Mouse (Mus musculus) T-helper 1 cell (primary cell): ENCODE measurements around the gene Phf23.

ENCODE experiments used
- in situ Hi-C: fragments of 300-600 bp; cut with MboI, MseI; formaldehyde crosslinking; loops from one replicate; pipeline ENCODE4 v1.15.1; 2025; ENCODE audit warnings: high pct_unique_total_duplicates

Phf23 gene

GRCm38 (mm10) chr11:70020022-70020631, 24.6 kb downstream of the Phf23 start:
- in situ Hi-C loops = no loop called here

GRCm38 (mm10) chr11:70020731-70021263, 25.2 kb downstream of the Phf23 start:
- in situ Hi-C loops = no loop called here

- in situ Hi-C loops = no loop called here
These were observed 25.9 kb downstream of the Phf23 start for GRCm38 (mm10) chr11:70021264-70022132.

- in situ Hi-C loops = no loop called here
These were observed 28.0 kb downstream of the Phf23 start for GRCm38 (mm10) chr11:70023481-70024150.

- in situ Hi-C loops = no loop called here
These were observed 28.6 kb downstream of the Phf23 start for GRCm38 (mm10) chr11:70024151-70024514.

- in situ Hi-C loops = no loop called here
These were observed 31.1 kb downstream of the Phf23 start for GRCm38 (mm10) chr11:70026689-70027088.

GRCm38 (mm10) chr11:70027397-70027796, 31.8 kb downstream of the Phf23 start:
- in situ Hi-C loops = no loop called here

GRCm38 (mm10) chr11:70028401-70029129, 33.0 kb downstream of the Phf23 start:
- in situ Hi-C loops = no loop called here

- in situ Hi-C loops = no loop called here
These were observed 33.7 kb downstream of the Phf23 start for GRCm38 (mm10) chr11:70029130-70029801.

- in situ Hi-C loops = no loop called here
These were observed 34.4 kb downstream of the Phf23 start for GRCm38 (mm10) chr11:70029829-70030550.

GRCm38 (mm10) chr11:70030651-70031320, 35.2 kb downstream of the Phf23 start:
- in situ Hi-C loops = no loop called here

GRCm38 (mm10) chr11:70031321-70031670, 35.7 kb downstream of the Phf23 start:
- in situ Hi-C loops = no loop called here

- in situ Hi-C loops = no loop called here
These were observed 42.6 kb downstream of the Phf23 start for GRCm38 (mm10) chr11:70038174-70038573.

GRCm38 (mm10) chr11:70039631-70040030, 44.1 kb downstream of the Phf23 start:
- in situ Hi-C loops = no loop called here

- in situ Hi-C loops = no loop called here
These were observed 44.6 kb downstream of the Phf23 start for GRCm38 (mm10) chr11:70040184-70040583.

GRCm38 (mm10) chr11:70042309-70043085, 46.9 kb downstream of the Phf23 start:
- in situ Hi-C loops = no loop called here

- in situ Hi-C loops = no loop called here
These were observed 48.1 kb downstream of the Phf23 start for GRCm38 (mm10) chr11:70043665-70044064.

GRCm38 (mm10) chr11:70045435-70045834, 49.9 kb downstream of the Phf23 start:
- in situ Hi-C loops = no loop called here

- in situ Hi-C loops = no loop called here
These were observed 53.8 kb downstream of the Phf23 start for GRCm38 (mm10) chr11:70049366-70049765.
